10 mouse cellular contexts compared by ENCODE assay signal in genomic region chr16:44238835-44239263, GRCm38 (mm10).
DNase-seq lines count a peak whose midpoint lies in the region.
"Had no signal": no experiment of that assay in that cellular context is flagged by ENCODE, and none has a peak within 500 bp of the region (broad histone marks: within the 10 kb centered on the region; RNA-seq: fewer than 3 reads in every experiment).

No protein-coding gene starts in this region.

- intact Hi-C loops in left cerebral cortex, postnatal 14 days (cut with DNase I), result no loop called here

- peak; percentile 17 to 33 for DNase-seq in frontal cortex, postnatal 14 days (ENCODE audit: low spot score in 2 of 2)
- DNase-seq in frontal cortex, postnatal 25 days (ENCODE audit: low spot score in 2 of 2), result no peak
- peak; percentile 33 for DNase-seq in 3T3-L1 (ENCODE audit: low read depth, low spot score)
- DNase-seq in forelimb bud, embryonic 11.5 days (ENCODE audit: low read depth, low spot score), result peak; percentile 4
- DNase-seq in left cerebral cortex, postnatal 14 days (ENCODE audit: low spot score in 2 of 2), result peak; percentile 37 to 75
- no peak for DNase-seq in adrenal gland, postnatal 25 days
- no peak for DNase-seq in spleen, postnatal 10 days (ENCODE audit: low spot score in 2 of 2)
- DNase-seq in embryo, embryonic 9.5 days (ENCODE audit: extremely low spot score), result no peak
- DNase-seq: cerebellum, postnatal 36 days; kidney, postnatal 4 days had no signal

Comparison
In these comparisons a context has a peak if more than half of its experiments do, and no peak if none do; other contexts are left out.
1. DNase-seq: peak in frontal cortex, postnatal 14 days (2 of 2), 3T3-L1 (single experiment), forelimb bud, embryonic 11.5 days (single experiment) and left cerebral cortex, postnatal 14 days (2 of 2); none in frontal cortex, postnatal 25 days (0 of 2), adrenal gland, postnatal 25 days (single experiment), spleen, postnatal 10 days (0 of 2) and embryo, embryonic 9.5 days (single experiment).